ENCODE assay signal across 8 mouse cellular contexts in genomic region chr1:165775518-165776294, GRCm38 (mm10). TPM values are rescaled to one million over a fixed set of nuclear protein-coding genes. Genes with fewer than 3 reads are reported as not detected.
DNase-seq lines count a peak whose midpoint lies in the region; ATAC-seq lines count a peak whose summit lies in the region.

No protein-coding gene starts in this region.

- peak; percentile 30 for DNase-seq in adrenal gland, adult 2 months
- DNase-seq in adrenal gland, postnatal 4 days (ENCODE audit: low spot score in 2 of 2) = no peak
- peak; percentile 78 for DNase-seq in CD4-positive helper T cell, adult 2 months (ENCODE audit: low read depth, low spot score)
- DNase-seq in cerebellum, adult 11-12 months = peak; percentile 17
- peak; percentile 49 for DNase-seq in kidney, postnatal 14 days
- peak; percentile 60 for DNase-seq in lung, postnatal 10 days

- no peaks in the 10 kb centered on the region for H3K9me3 ChIP-seq in forebrain, embryonic 16.5 days (ENCODE audit: control insufficient read depth, low read length)
- no peaks in the 10 kb centered on the region for H3K9me3 ChIP-seq in stomach, embryonic 16.5 days (replicated peaks; ENCODE audit: control insufficient read depth, low read length)

- H3K27ac ChIP-seq in forebrain, embryonic 16.5 days (ENCODE audit: low read length) = no peak overlapping the region
- H3K27ac ChIP-seq in stomach, embryonic 16.5 days (ENCODE audit: low read length) = no peak overlapping the region

- no peak overlapping the region for H3K4me2 ChIP-seq in forebrain, embryonic 16.5 days (ENCODE audit: low read length)
- H3K4me2 ChIP-seq in stomach, embryonic 16.5 days (ENCODE audit: low read depth, low read length) = peak overlapping the region; percentile 33; the same call in 1 of the 2 replicates

- H3K36me3 ChIP-seq in forebrain, embryonic 16.5 days (ENCODE audit: control insufficient read depth, insufficient read depth) = no peaks in the 10 kb centered on the region
- no peaks in the 10 kb centered on the region for H3K36me3 ChIP-seq in stomach, embryonic 16.5 days (ENCODE audit: control insufficient read depth, insufficient read depth, low read length)

- peak; percentile 24 for ATAC-seq in forebrain, embryonic 16.5 days
- no peak for ATAC-seq in stomach, embryonic 16.5 days (ENCODE audit: insufficient read depth, low FRiP score)

- no peak overlapping the region for H3K9ac ChIP-seq in forebrain, embryonic 16.5 days (replicated peaks; ENCODE audit: low read depth, low read length)
- H3K9ac ChIP-seq in stomach, embryonic 16.5 days (ENCODE audit: low read length) = no peak overlapping the region

- peaks cover 11% of the 10 kb centered on the region for H3K4me1 ChIP-seq in forebrain, embryonic 16.5 days (replicated peaks; ENCODE audit: control insufficient read depth, insufficient read depth, low read length)
- no peaks in the 10 kb centered on the region for H3K4me1 ChIP-seq in stomach, embryonic 16.5 days (ENCODE audit: control insufficient read depth, insufficient read depth, low read length)

- 39% methylated on average over 19 of the region's 19 CpGs for WGBS in forebrain, embryonic 16.5 days
- 50% methylated on average over 19 of the region's 19 CpGs for WGBS in stomach, embryonic 16.5 days

- no peaks in the 10 kb centered on the region for H3K27me3 ChIP-seq in forebrain, embryonic 16.5 days (replicated peaks; ENCODE audit: control insufficient read depth, insufficient read depth, low read length)
- no peaks in the 10 kb centered on the region for H3K27me3 ChIP-seq in stomach, embryonic 16.5 days (ENCODE audit: control insufficient read depth, insufficient read depth, low read length)

- H3K4me3 ChIP-seq in forebrain, embryonic 16.5 days (replicated peaks; ENCODE audit: low read length) = no peak overlapping the region
- H3K4me3 ChIP-seq in stomach, embryonic 16.5 days (replicated peaks; ENCODE audit: low read length) = no peak overlapping the region

RNA-seq across cellular contexts. Expression of gene Creg1, which starts 12.2 kb away (rescaled TPM):
- total RNA-seq in adrenal gland, adult 2 months (2021) = 100 to 1,000 TPM in 1 of 2 experiments, 10 to 100 TPM in 1; 66.0 to 104 TPM
- polyA plus RNA-seq in adrenal gland, adult 2 months (2012; rRNA removed) = 76.1 and 88.4 TPM in 2 replicates
- total RNA-seq in adrenal gland, postnatal 4 days (2021) = 10 to 100 TPM; 43.2 to 44.4 TPM
- polyA plus RNA-seq in forebrain, embryonic 16.5 days (2015; fragmentation: Nextera tagmentation; extraction: Ambion mirVana) = 16.6 and 22.5 TPM in 2 replicates
- 90.4 and 90.6 TPM in 2 replicates for polyA plus RNA-seq in stomach, embryonic 16.5 days (2015; fragmentation: Nextera tagmentation; extraction: Ambion mirVana)

RNA-seq across cellular contexts. Expression of gene Cd247, which starts 12.8 kb away (rescaled TPM):
- total RNA-seq in adrenal gland, adult 2 months (2021) = under 1 TPM; 0.35 to 0.45 TPM
- polyA plus RNA-seq in adrenal gland, adult 2 months (2012; rRNA removed) = 1.2 and 1.9 TPM in 2 replicates
- total RNA-seq in adrenal gland, postnatal 4 days (2021) = under 1 TPM; 0.45 to 0.48 TPM
- polyA plus RNA-seq in forebrain, embryonic 16.5 days (2015; fragmentation: Nextera tagmentation; extraction: Ambion mirVana) = 2.1 and 2.2 TPM in 2 replicates
- polyA plus RNA-seq in stomach, embryonic 16.5 days (2015; fragmentation: Nextera tagmentation; extraction: Ambion mirVana) = 0.36 and 0.52 TPM in 2 replicates

Comparison
In these comparisons a context has a peak if more than half of its experiments do, and no peak if none do; other contexts are left out.
1. DNase-seq: peak in adrenal gland, adult 2 months (single experiment), CD4-positive helper T cell, adult 2 months (single experiment), cerebellum, adult 11-12 months (single experiment), kidney, postnatal 14 days (single experiment) and lung, postnatal 10 days (single experiment); none in adrenal gland, postnatal 4 days (0 of 2).